Mouse (Mus musculus): ENCODE data around the gene Gda. TPM values are rescaled to one million over a fixed set of nuclear protein-coding genes. Genes with fewer than 3 reads are reported as not detected.

Gda gene
- total and polyA plus RNA-seq, 3 experiments: not detected

DNA sequence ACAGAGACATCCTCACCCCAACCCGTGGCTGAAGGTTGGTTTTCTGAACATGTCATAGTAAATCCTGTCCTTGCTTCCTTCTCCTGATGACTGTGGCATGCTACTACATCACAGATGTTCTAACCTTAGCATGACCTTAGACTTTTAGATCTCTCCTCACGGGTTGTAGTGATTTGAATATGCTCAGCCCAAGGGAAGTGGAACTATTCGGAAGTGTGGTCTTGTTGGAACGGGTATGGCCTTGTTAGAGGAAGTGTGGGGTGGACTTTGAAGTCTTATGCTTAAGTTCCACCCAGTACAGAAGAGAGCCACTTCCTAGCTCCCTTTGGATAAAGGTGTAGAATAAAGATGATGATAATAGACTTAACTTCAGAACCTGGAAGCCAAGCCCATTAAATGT, 22.6 kb upstream of the Gda start:
- Histone ChIP-seq H3K36me3 (replicated peaks in 1 of 2; ENCODE audit: control insufficient read depth in 1 of 2, insufficient read depth in 1 of 2, low read length in 1 of 2) (no peaks in the 10 kb centered on the region), H3K79me2 (replicated peaks; ENCODE audit: control insufficient read depth, extremely low read depth, insufficient read depth, poor library complexity, severe bottlenecking) (no peaks in the 10 kb centered on the region), H3K9me3 (replicated peaks; ENCODE audit: low read length) (no peaks in the 10 kb centered on the region), H3K9ac (ENCODE audit: insufficient read depth, low read depth) (no peak overlapping the region), H3K4me3 (replicated peaks in 1 of 3; ENCODE audit: low read depth in 2 of 3, low read length in 2 of 3, poor library complexity in 1 of 3) (no peak overlapping the region), H3K4me1 (ENCODE audit: control insufficient read depth in 1 of 2, insufficient read depth in 2 of 2) (peaks cover 15 to 22% of the 10 kb centered on the region in 2 experiments), H3K27ac (ENCODE audit: insufficient read depth, low read depth) (peak overlapping the region; percentile 41), H3K4me2 (ENCODE audit: insufficient read depth, low read depth, poor library complexity, severe bottlenecking) (peak overlapping the region; percentile 10; the same call in 1 of the 2 replicates), H3K27me3 (replicated peaks) (no peaks in the 10 kb centered on the region)
- dilution Hi-C loops (cut with MboI; ENCODE audit: extremely low pct_ligation_motif_present, extremely low pct_unique_long_range_greater_than_20kb, low sequenced_read_pairs): no loop called here
- peak; percentile 61; the same call in 1 of the 2 replicates for TF ChIP-seq ELF1 (IDR thresholded peaks at IDR 0.05; ENCODE audit: low read depth, low read length)
- 0 out of 2 replicates have a peak, but pooled peaks have one; percentile 25 for TF ChIP-seq RCOR1 (conservative IDR thresholded peaks at IDR 0.05; ENCODE audit: low read depth, low read length)
- TF ChIP-seq POLR2A (IDR thresholded peaks at IDR 0.05; ENCODE audit: low read depth, low read length): no peak
- peak; percentile 76 for TF ChIP-seq ETS1 (conservative IDR thresholded peaks at IDR 0.05; ENCODE audit: low read depth, low read length)
- no peak for TF ChIP-seq NRF1 (IDR thresholded peaks at IDR 0.05; ENCODE audit: low read depth, low read length)
- TF ChIP-seq MYC (IDR thresholded peaks at IDR 0.05; ENCODE audit: low read depth, low read length): 0 out of 2 replicates have a peak, but pooled peaks have one; percentile 11
- TF ChIP-seq SMC3 (IDR thresholded peaks at IDR 0.05; ENCODE audit: low read depth, low read length): no peak
- TF ChIP-seq HCFC1 (IDR thresholded peaks at IDR 0.05; ENCODE audit: low read depth, low read length): peak; percentile 35; the same call in 1 of the 2 replicates
- TF ChIP-seq TBP (conservative IDR thresholded peaks at IDR 0.05; ENCODE audit: low read depth, low read length): 0 out of 2 replicates have a peak, but pooled peaks have one; percentile 22
- peak; percentile 46 for TF ChIP-seq IRF4 (IDR thresholded peaks at IDR 0.05; ENCODE audit: low read depth, low read length)
- peak; percentile 81 for TF ChIP-seq EP300 (IDR thresholded peaks at IDR 0.05; ENCODE audit: low read length)
- 0 out of 2 replicates have a peak, but pooled peaks have one; percentile 50 for TF ChIP-seq TCF12 (IDR thresholded peaks at IDR 0.05; ENCODE audit: low read depth, low read length)
- peak; percentile 79 for TF ChIP-seq BHLHE40 (IDR thresholded peaks at IDR 0.05; ENCODE audit: low read depth, low read length)
- DNase-seq (ENCODE audit: extremely low read depth): peak; percentile 71
- in situ Hi-C loops (cut with MboI; ENCODE audit: low pct_ligation_motif_present, low pct_unique_long_range_greater_than_20kb, low sequenced_read_pairs): no loop called here

DNA sequence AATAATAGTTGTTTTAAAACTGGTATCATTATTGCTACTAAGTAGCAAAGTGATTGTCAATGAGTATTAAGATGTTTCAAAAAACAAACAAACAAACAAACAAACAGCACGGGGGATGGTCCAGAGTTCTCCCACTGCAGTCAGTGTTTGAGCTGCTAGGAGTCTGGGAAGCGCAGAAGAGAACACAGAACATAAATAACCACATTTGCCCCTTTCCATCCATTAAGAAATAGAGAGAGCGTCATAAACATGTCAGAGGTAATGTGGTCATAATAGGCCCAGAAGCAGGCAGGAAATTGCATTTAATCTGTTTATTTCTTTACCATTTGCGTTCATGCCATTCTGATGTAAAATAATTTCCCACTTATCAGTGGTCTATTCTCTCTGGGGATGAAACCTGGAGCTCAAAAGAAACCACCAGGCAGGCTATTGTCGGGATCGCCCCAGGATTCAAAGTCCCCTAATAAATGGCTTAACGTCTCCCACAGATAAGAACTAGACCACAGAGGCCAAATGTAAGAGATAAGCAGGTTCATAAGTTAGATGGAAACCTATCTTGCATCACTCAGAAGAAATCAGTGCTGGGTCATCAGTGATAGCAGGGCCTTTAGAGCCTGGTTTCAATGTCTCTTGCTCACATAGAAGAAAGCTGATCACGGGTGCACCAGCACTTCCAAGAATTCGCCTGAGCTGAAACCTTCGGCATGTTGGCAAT, 20.7 kb upstream of the Gda start:
- Histone ChIP-seq H3K79me2 (replicated peaks; ENCODE audit: control insufficient read depth, extremely low read depth, insufficient read depth, poor library complexity, severe bottlenecking) (no peaks in the 10 kb centered on the region), H3K4me2 (ENCODE audit: insufficient read depth, low read depth, poor library complexity, severe bottlenecking) (no peak overlapping the region), H3K4me3 (replicated peaks in 1 of 3; ENCODE audit: low read depth in 2 of 3, low read length in 2 of 3, poor library complexity in 1 of 3) (no peak overlapping the region), H3K27ac (ENCODE audit: insufficient read depth, low read depth) (no peak overlapping the region), H3K36me3 (replicated peaks in 1 of 2; ENCODE audit: control insufficient read depth in 1 of 2, insufficient read depth in 1 of 2, low read length in 1 of 2) (no peaks in the 10 kb centered on the region), H3K27me3 (replicated peaks) (no peaks in the 10 kb centered on the region), H3K9ac (ENCODE audit: insufficient read depth, low read depth) (no peak overlapping the region), H3K4me1 (ENCODE audit: control insufficient read depth in 1 of 2, insufficient read depth in 2 of 2) (peaks cover 8 to 15% of the 10 kb centered on the region in 2 experiments; a peak in 3 of 4 replicates), H3K9me3 (replicated peaks; ENCODE audit: low read length) (no peaks in the 10 kb centered on the region)
- in situ Hi-C loops (cut with MboI; ENCODE audit: low pct_ligation_motif_present, low pct_unique_long_range_greater_than_20kb, low sequenced_read_pairs) (no loop called here), dilution Hi-C loops (cut with MboI; ENCODE audit: extremely low pct_ligation_motif_present, extremely low pct_unique_long_range_greater_than_20kb, low sequenced_read_pairs) (no loop called here)
- TF ChIP-seq MXI1 (IDR thresholded peaks at IDR 0.05; ENCODE audit: low read depth, low read length) (no peak), JUN (IDR thresholded peaks at IDR 0.05; ENCODE audit: insufficient read depth, low read depth, low read length) (no peak), GABPA (IDR thresholded peaks at IDR 0.05; ENCODE audit: insufficient replicate concordance, low read depth, low read length) (no peak), ETS1 (conservative IDR thresholded peaks at IDR 0.05; ENCODE audit: low read depth, low read length) (no peak), EP300 (IDR thresholded peaks at IDR 0.05; ENCODE audit: low read length) (no peak), RCOR1 (conservative IDR thresholded peaks at IDR 0.05; ENCODE audit: low read depth, low read length) (no peak), NELFE (IDR thresholded peaks at IDR 0.05; ENCODE audit: low read depth, low read length) (no peak), PAX5 (IDR thresholded peaks at IDR 0.05; ENCODE audit: low read length) (no peak), E2F4 (IDR thresholded peaks at IDR 0.05; ENCODE audit: insufficient replicate concordance, low read depth, low read length) (no peak), KAT2A (IDR thresholded peaks at IDR 0.05; ENCODE audit: insufficient replicate concordance, low read length) (no peak), RAD21 (IDR thresholded peaks at IDR 0.05; ENCODE audit: low read depth, low read length) (no peak), CHD2 (IDR thresholded peaks at IDR 0.05; ENCODE audit: low read length) (no peak), ELF1 (IDR thresholded peaks at IDR 0.05; ENCODE audit: low read depth, low read length) (no peak), MEF2A (IDR thresholded peaks at IDR 0.05; ENCODE audit: borderline replicate concordance, low read depth, low read length) (no peak), ZNF384 (IDR thresholded peaks at IDR 0.05; ENCODE audit: low read depth, low read length) (no peak)
- DNase-seq (ENCODE audit: extremely low read depth): no peak

All from CH12.LX (cell line).